Mouse (Mus musculus) heart, adult 9 months (tissue): Measurements from ENCODE around the gene Scd2.
"Not testable (repeated sequence)": the region's sequence is repeated elsewhere in the genome, so short reads cannot be mapped to it uniquely, and the experiment has no call there.

Experiments used
- DNase-seq, 2 experiments: peaks; one replicate each; pipeline ENCODE4 v3.0.0; 2022; ENCODE audit warnings: low spot score in 2 of 2

Gene Scd2

GRCm38 (mm10) chr19:44297068-44297760 is 3.7 kb downstream of the Scd2 start:
- no peak for DNase-seq

GRCm38 (mm10) chr19:44297862-44298261 is 4.4 kb downstream of the Scd2 start:
- DNase-seq = no peak

- no peak for DNase-seq
Observed at GRCm38 (mm10) chr19:44299078-44299477, 5.6 kb downstream of the Scd2 start.

GRCm38 (mm10) chr19:44299902-44300301 is 6.4 kb downstream of the Scd2 start:
- no peak for DNase-seq

GRCm38 (mm10) chr19:44300520-44300919 is 7.0 kb downstream of the Scd2 start:
- DNase-seq = no peak

- DNase-seq = no peak
Observed at GRCm38 (mm10) chr19:44301176-44301575, 7.7 kb downstream of the Scd2 start.

- no peak for DNase-seq
Observed at GRCm38 (mm10) chr19:44301671-44302305, 8.3 kb downstream of the Scd2 start.

GRCm38 (mm10) chr19:44302901-44303300 is 9.4 kb downstream of the Scd2 start:
- DNase-seq = no peak

- no peak for DNase-seq
Observed at GRCm38 (mm10) chr19:44303502-44303901, 10.0 kb downstream of the Scd2 start.

- no peak for DNase-seq
Observed at GRCm38 (mm10) chr19:44304419-44304818, 10.9 kb downstream of the Scd2 start.

GRCm38 (mm10) chr19:44304851-44305510 is 11.5 kb downstream of the Scd2 start:
- DNase-seq = no peak

GRCm38 (mm10) chr19:44305701-44306100 is 12.2 kb downstream of the Scd2 start:
- no peak for DNase-seq

- no peak for DNase-seq
Observed at GRCm38 (mm10) chr19:44306171-44306570, 12.7 kb downstream of the Scd2 start.

GRCm38 (mm10) chr19:44307101-44307914 is 13.8 kb downstream of the Scd2 start:
- DNase-seq = no peak

- DNase-seq = no peak
Observed at GRCm38 (mm10) chr19:44307915-44308470, 14.5 kb downstream of the Scd2 start.

- no peak for DNase-seq
Observed at GRCm38 (mm10) chr19:44308611-44309246, 15.3 kb downstream of the Scd2 start.

GRCm38 (mm10) chr19:44309351-44310154 is 16.1 kb downstream of the Scd2 start:
- no peak for DNase-seq

GRCm38 (mm10) chr19:44310155-44310575 is 16.7 kb downstream of the Scd2 start:
- DNase-seq = not testable (repeated sequence)

- no peak for DNase-seq
Observed at GRCm38 (mm10) chr19:44310814-44311213, 17.3 kb downstream of the Scd2 start.

- no peak for DNase-seq
Observed at GRCm38 (mm10) chr19:44311306-44312006, 18.0 kb downstream of the Scd2 start.
